Mouse (Mus musculus) cerebellum, adult 2 months (tissue): ENCODE measurements around the gene Fetub. TPM values are rescaled to one million over a fixed set of nuclear protein-coding genes. Genes with fewer than 3 reads are reported as not detected.

Experiments
- DNase-seq, 2 experiments: peaks; one replicate each; pipeline ENCODE4 v3.0.0; 2021
- H3K27ac ChIP-seq: fragments of 200-500 bp; 2 replicates; pipeline ENCODE4 v1.5.1; 2012; ENCODE audit warnings: low read length, control low read depth, inconsistent platforms; ENCODE audit not compliant: insufficient read depth
- H3K27me3 ChIP-seq: fragments of 200-500 bp; 2 replicates; pipeline ENCODE4 v1.6.1; 2012; ENCODE audit warnings: inconsistent platforms, mild to moderate bottlenecking, low read length, moderate library complexity; ENCODE audit not compliant: control insufficient read depth, insufficient read depth
- H3K4me1 ChIP-seq: fragments of 200-500 bp; 2 replicates; pipeline ENCODE4 v1.6.1; 2011; ENCODE audit warnings: low read length; ENCODE audit not compliant: control insufficient read depth, insufficient read depth
- H3K4me3 ChIP-seq: fragments of 200-500 bp; replicated peaks from 2 replicates; pipeline ENCODE3; 2011; ENCODE audit warnings: mild to moderate bottlenecking, low read depth, low read length, control low read depth; ENCODE audit not compliant: insufficient read depth
- CTCF ChIP-seq: fragments of 200-500 bp; IDR thresholded peaks from 2 replicates; pipeline ENCODE4 v1.5.1; 2011; ENCODE audit warnings: low read depth, mild to moderate bottlenecking, control low read depth, low read length, moderate library complexity, borderline replicate concordance; ENCODE audit not compliant: insufficient read depth
- POLR2A ChIP-seq: fragments of 200-500 bp; IDR thresholded peaks from 2 replicates; pipeline ENCODE4 v1.6.1; 2011; ENCODE audit warnings: low read length, control low read depth, borderline replicate concordance; ENCODE audit not compliant: insufficient read depth
- WGBS: fragments of 180-500 bp; shearing (Covaris S2); methylation state at CpG from one replicate; pipeline ENCODE4 v1.1.7; 2018; 5-methylcytosine and 5-hydroxymethylcytosine counted together
- polyA plus RNA-seq: library from polyadenylated mRNA; depleted of rRNA; stranded (reverse); fragments of >200 nt; gene quantifications from 2 replicates; pipeline ENCODE4 v1.2.3, GENCODE M21; 2012; rRNA removed

Fetub gene
- polyA plus RNA-seq, 1 experiment = not detected

DNA sequence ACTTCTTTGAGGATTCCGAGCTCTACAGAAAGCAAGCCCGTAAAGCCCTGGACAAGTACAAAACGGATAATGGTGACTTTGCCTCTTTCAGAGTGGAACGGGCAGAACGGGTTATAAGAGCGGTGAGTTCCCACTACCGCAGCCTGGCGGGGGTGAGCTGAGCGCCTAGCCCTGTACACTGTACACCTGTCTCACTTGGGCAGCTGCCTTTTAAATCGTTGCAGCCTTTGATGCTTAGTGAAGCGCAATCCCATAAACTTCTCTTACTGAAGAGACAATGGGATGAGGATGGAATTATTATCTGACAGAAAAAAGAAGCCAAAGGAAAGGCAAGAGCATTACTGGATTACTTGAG, 37.9 kb downstream of the Fetub start:
- H3K27ac ChIP-seq = no peak overlapping the region
- no peak overlapping the region for H3K4me3 ChIP-seq
- no peaks in the 10 kb centered on the region for H3K4me1 ChIP-seq
- TF ChIP-seq CTCF = no peak
- TF ChIP-seq POLR2A = no peak
- DNase-seq = no peak
- WGBS = 55% methylated on average over 11 of the region's 11 CpGs
- no peaks in the 10 kb centered on the region for H3K27me3 ChIP-seq

DNA sequence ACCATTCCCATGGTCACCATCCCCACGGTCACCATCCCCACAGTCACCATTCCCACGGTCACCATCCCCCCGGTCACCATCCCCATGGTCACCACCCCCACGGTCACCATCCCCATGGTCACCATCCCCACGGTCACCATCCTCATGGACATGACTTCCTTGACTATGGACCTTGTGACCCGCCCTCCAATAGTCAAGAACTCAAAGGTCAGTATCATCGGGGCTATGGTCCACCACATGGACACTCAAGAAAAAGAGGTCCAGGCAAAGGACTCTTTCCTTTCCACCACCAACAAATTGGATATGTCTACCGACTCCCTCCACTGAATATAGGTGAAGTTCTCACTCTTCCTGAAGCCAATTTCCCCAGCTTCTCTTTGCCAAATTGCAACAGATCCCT, 42.9 kb downstream of the Fetub start:
- H3K4me3 ChIP-seq = no peak overlapping the region
- no peak overlapping the region for H3K27ac ChIP-seq
- H3K27me3 ChIP-seq = no peaks in the 10 kb centered on the region
- no peak for DNase-seq
- 92% methylated on average over 8 of the region's 8 CpGs for WGBS
- no peak for TF ChIP-seq POLR2A
- no peak for TF ChIP-seq CTCF
- no peaks in the 10 kb centered on the region for H3K4me1 ChIP-seq

DNA sequence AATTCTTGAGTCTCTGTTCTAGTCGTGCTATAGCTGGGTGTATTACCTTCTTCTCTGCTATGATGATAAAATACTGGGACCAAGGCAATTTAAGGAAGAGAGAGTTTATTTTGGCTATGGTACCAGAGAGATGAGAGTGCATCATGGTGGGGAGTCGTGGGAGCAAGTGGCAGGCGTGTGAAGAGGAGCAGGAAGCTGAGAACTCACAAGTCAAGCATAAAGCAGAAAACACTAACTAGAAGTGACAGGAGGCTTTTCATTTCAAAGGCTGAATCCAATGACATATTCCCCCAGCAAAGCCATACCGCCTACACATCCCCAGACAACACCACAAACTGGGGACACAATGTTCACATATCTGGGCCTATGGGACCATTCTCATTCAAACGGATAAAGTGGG, 44.1 kb downstream of the Fetub start:
- DNase-seq = no peak
- whole genome bisulfite sequencing = 50% methylated on average over 5 of the region's 5 CpGs
- H3K4me1 ChIP-seq = no peaks in the 10 kb centered on the region
- no peak overlapping the region for H3K4me3 ChIP-seq
- no peaks in the 10 kb centered on the region for H3K27me3 ChIP-seq
- no peak for TF ChIP-seq CTCF
- no peak for TF ChIP-seq POLR2A
- no peak overlapping the region for H3K27ac ChIP-seq

DNA sequence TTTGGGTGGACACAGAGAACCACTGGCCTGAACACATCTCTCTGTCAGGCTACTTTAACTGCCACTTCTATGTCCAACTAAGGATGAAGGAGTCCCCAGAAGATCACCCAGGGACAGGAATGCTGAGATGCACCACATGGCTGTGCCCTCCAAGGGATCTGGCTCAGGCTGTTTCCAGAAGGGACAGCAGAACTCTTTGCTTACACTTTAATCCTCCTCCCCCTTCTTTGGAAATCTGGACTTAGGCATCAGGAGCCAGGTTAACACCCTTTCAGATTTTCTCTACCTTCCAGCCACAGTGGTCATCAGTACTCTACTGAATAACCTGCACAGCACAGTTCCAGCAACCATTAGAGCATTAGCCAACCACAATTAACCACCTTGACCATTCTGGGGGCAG, 45.2 kb downstream of the Fetub start:
- H3K4me3 ChIP-seq = no peak overlapping the region
- no peaks in the 10 kb centered on the region for H3K27me3 ChIP-seq
- no peak for DNase-seq
- no peak overlapping the region for H3K27ac ChIP-seq
- TF ChIP-seq POLR2A (no peak), CTCF (no peak)
- no peaks in the 10 kb centered on the region for H3K4me1 ChIP-seq

DNA sequence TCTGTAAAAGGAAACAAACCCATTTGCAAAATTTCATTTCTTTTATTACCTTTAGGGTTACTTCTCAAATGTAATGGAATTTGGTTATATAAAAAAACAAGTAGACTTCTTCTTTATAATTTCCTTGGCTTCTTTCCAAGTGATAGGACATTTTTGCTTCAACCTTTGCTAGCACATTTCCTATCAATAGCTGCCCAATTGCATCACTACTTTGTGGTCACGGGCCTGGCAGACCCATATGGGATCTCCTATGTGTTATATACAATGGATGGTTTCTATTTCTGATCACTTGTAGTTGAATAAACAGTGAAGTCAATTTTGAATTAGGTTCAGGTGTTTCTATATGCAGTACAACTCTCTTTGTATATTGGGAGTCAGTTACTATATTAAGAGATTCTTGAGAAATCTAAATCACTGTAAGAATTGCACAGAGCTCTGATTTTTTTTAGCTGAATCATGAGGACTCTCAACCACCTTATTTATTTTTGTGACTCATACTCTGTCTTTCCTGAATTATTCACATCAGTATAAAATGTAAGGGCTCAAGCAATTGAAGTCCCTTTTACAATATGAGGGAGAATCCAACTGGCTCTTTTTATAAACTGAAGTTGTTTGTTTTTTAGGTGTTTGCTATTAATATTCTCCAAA, 49.4 kb downstream of the Fetub start:
- H3K27me3 ChIP-seq = no peaks in the 10 kb centered on the region
- DNase-seq = no peak
- TF ChIP-seq CTCF = no peak
- TF ChIP-seq POLR2A = no peak
- no peaks in the 10 kb centered on the region for H3K4me1 ChIP-seq
- no peak overlapping the region for H3K4me3 ChIP-seq
- WGBS = 74% methylated on average over 1 of the region's 1 CpGs
- H3K27ac ChIP-seq = no peak overlapping the region

Other genes with a start within 250 kb of the Fetub start
- 0.38 TPM in 2 replicates for gene Crygs, start 106.8 kb upstream of the Fetub start, polyA plus RNA-seq
- gene Tbccd1, start 60.7 kb upstream of the Fetub start, polyA plus RNA-seq = 20.2 and 21.5 TPM in 2 replicates
- gene Dnajb11, start 60.5 kb upstream of the Fetub start, polyA plus RNA-seq = 41.3 and 44.8 TPM in 2 replicates
- gene Ahsg, start 27.1 kb upstream of the Fetub start, polyA plus RNA-seq = not detected in 2 replicates
- not detected in 2 replicates for gene Hrg, start 32.7 kb downstream of the Fetub start, polyA plus RNA-seq
- gene Kng2, start 111.1 kb downstream of the Fetub start, polyA plus RNA-seq = not detected in 2 replicates
- gene Kng1, start 139.5 kb downstream of the Fetub start, polyA plus RNA-seq = not detected in 2 replicates
- gene Eif4a2, start 189.1 kb downstream of the Fetub start, polyA plus RNA-seq = 737 and 742 TPM in 2 replicates
- 2.1 and 2.5 TPM in 2 replicates for gene Rfc4, start 209.4 kb downstream of the Fetub start, polyA plus RNA-seq
- gene Adipoq, start 228.2 kb downstream of the Fetub start, polyA plus RNA-seq = 0.33 TPM in 1 of 2 replicates, not detected in the other